Mouse (Mus musculus): ENCODE data around the gene Gpc5. TPM values are rescaled to one million over a fixed set of nuclear protein-coding genes. Genes with fewer than 3 reads are reported as not detected.
A peak's percentile ranks its signal among the peaks of the same experiment; 100 is the strongest.

Gpc5 gene
- polyA plus RNA-seq, 1 experiment from 2014 or later, result 0.07 TPM

DNA sequence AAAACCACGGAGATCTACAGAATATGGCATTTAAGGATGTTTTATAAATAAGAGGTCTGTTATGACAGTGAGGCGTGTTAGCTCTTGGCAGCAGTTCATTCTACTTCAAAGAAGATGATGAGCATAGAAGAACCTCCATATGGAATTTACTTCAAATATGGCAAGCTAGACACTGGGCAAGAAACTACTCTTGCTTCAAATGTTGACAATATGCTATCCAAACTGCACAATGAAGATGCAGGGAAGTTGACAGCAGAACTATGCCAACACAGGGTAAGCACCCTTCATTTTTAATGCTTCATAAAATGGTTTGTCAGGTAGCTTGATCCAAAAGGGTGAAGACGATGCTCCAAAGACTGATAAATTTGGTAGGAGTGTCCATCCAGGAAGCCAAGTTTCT is 1446.2 kb downstream of the Gpc5 start:
- DNase-seq (ENCODE audit: low spot score) (no peak), ATAC-seq (ENCODE audit: low FRiP score, low TSS enrichment) (no peak)
- WGBS, result 69% methylated on average over 3 of the region's 3 CpGs
- Histone ChIP-seq H3K9me3 (ENCODE audit: control insufficient read depth, low read length) (no peaks in the 10 kb centered on the region), H3K4me1 (replicated peaks; ENCODE audit: control insufficient read depth, insufficient read depth) (no peaks in the 10 kb centered on the region), H3K4me2 (replicated peaks; ENCODE audit: low read depth) (no peak overlapping the region), H3K27ac (replicated peaks) (no peak overlapping the region), H3K4me3 (ENCODE audit: low read depth, low read length) (no peak overlapping the region), H3K9ac (ENCODE audit: low read length) (no peak overlapping the region), H3K27me3 (ENCODE audit: control insufficient read depth, insufficient read depth, low read length) (no peaks in the 10 kb centered on the region), H3K36me3 (ENCODE audit: control insufficient read depth, insufficient read depth, low read length) (no peaks in the 10 kb centered on the region)
- TF ChIP-seq EP300 (optimal IDR thresholded peaks at IDR 0.05) (no peak), CTCF (IDR thresholded peaks at IDR 0.05; ENCODE audit: low read depth) (no peak)

DNA sequence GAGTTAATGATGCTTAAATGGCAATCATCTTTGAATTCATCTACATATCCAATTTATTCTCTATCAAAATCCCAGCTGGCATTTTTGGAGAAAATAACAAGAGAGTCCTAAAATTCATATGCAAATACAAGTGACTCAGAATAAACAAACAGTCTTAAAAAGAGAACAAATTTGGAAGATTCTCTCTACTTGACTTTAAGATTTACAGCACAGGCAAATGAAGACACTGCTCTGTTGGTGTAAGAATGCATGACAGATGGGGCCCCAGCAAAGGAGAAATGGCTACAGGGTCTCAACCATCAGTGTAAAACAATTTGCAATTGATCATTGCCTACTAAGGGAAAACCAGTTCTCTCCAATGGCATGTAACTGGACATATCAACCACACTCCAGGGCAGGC is 1451.7 kb downstream of the Gpc5 start:
- no peak overlapping the region for H3K9ac ChIP-seq (ENCODE audit: low read length)
- no peaks in the 10 kb centered on the region for H3K36me3 ChIP-seq (ENCODE audit: control insufficient read depth, insufficient read depth, low read length)
- H3K4me3 ChIP-seq (ENCODE audit: low read depth, low read length), result no peak overlapping the region
- H3K4me2 ChIP-seq (replicated peaks; ENCODE audit: low read depth), result no peak overlapping the region
- no peaks in the 10 kb centered on the region for H3K27me3 ChIP-seq (ENCODE audit: control insufficient read depth, insufficient read depth, low read length)
- TF ChIP-seq CTCF (IDR thresholded peaks at IDR 0.05; ENCODE audit: low read depth), result no peak
- no peak for TF ChIP-seq EP300 (optimal IDR thresholded peaks at IDR 0.05)
- H3K4me1 ChIP-seq (replicated peaks; ENCODE audit: control insufficient read depth, insufficient read depth), result no peaks in the 10 kb centered on the region
- H3K27ac ChIP-seq (replicated peaks), result no peak overlapping the region
- H3K9me3 ChIP-seq (ENCODE audit: control insufficient read depth, low read length), result no peaks in the 10 kb centered on the region
- DNase-seq (ENCODE audit: low spot score), result no peak
- no peak for ATAC-seq (ENCODE audit: low FRiP score, low TSS enrichment)

DNA sequence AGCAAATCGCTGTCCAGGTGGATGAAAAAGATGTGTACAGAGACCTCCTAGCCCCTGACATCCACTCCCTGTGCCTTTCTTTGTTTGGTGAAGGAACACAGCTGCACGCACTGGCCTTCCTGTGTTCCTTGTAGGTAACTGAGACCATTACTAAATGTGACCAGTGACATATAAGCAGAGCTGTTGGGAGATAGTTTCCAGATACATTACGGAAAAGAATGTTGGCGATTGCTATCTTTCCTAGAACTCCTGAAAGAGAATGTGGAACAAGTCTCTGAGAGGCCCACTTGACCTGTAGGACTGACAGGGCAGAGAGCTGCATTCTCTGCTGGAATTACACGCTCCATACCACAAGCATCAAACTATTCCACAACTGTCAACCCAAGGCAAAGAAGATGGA is 1459.4 kb downstream of the Gpc5 start:
- no peak overlapping the region for H3K27ac ChIP-seq (replicated peaks)
- no peak overlapping the region for H3K4me2 ChIP-seq (replicated peaks; ENCODE audit: low read depth)
- 46% methylated on average over 5 of the region's 5 CpGs for WGBS
- DNase-seq (ENCODE audit: low spot score), result no peak
- H3K9me3 ChIP-seq (ENCODE audit: control insufficient read depth, low read length), result no peaks in the 10 kb centered on the region
- H3K4me1 ChIP-seq (replicated peaks; ENCODE audit: control insufficient read depth, insufficient read depth), result no peaks in the 10 kb centered on the region
- H3K9ac ChIP-seq (ENCODE audit: low read length), result no peak overlapping the region
- no peak overlapping the region for H3K4me3 ChIP-seq (ENCODE audit: low read depth, low read length)
- H3K27me3 ChIP-seq (ENCODE audit: control insufficient read depth, insufficient read depth, low read length), result no peaks in the 10 kb centered on the region
- no peaks in the 10 kb centered on the region for H3K36me3 ChIP-seq (ENCODE audit: control insufficient read depth, insufficient read depth, low read length)
- TF ChIP-seq EP300 (optimal IDR thresholded peaks at IDR 0.05) (no peak), CTCF (IDR thresholded peaks at IDR 0.05; ENCODE audit: low read depth) (no peak)
- ATAC-seq (ENCODE audit: low FRiP score, low TSS enrichment), result no peak

DNA sequence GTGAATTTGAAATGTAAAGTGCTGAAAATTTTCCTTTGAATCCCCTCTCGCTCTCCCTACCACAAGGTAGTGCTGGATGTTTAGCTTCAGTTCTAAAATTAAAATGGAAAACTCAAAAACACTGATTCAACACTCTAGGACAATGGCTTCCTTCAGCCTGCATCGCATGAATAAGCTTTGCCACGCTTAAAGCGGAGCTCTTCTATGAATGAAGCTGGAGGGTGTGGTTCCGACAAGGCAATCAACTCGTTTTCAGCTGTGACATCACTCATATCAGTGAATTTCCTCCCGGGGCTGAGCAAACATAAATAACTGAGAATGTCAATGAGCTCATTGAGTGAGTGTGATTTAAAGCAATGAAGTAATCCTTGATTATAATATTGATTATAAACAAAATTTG is 1461.3 kb downstream of the Gpc5 start:
- Histone ChIP-seq H3K9ac (ENCODE audit: low read length) (no peak overlapping the region), H3K36me3 (ENCODE audit: control insufficient read depth, insufficient read depth, low read length) (no peaks in the 10 kb centered on the region), H3K27ac (replicated peaks) (no peak overlapping the region), H3K9me3 (ENCODE audit: control insufficient read depth, low read length) (no peaks in the 10 kb centered on the region), H3K4me3 (ENCODE audit: low read depth, low read length) (no peak overlapping the region), H3K4me1 (replicated peaks; ENCODE audit: control insufficient read depth, insufficient read depth) (no peaks in the 10 kb centered on the region), H3K4me2 (replicated peaks; ENCODE audit: low read depth) (no peak overlapping the region), H3K27me3 (ENCODE audit: control insufficient read depth, insufficient read depth, low read length) (no peaks in the 10 kb centered on the region)
- DNase-seq (ENCODE audit: low spot score) (no peak), ATAC-seq (ENCODE audit: low FRiP score, low TSS enrichment) (no peak)
- TF ChIP-seq CTCF (IDR thresholded peaks at IDR 0.05; ENCODE audit: low read depth), result no peak
- no peak for TF ChIP-seq EP300 (optimal IDR thresholded peaks at IDR 0.05)
- WGBS, result 33% methylated on average over 7 of the region's 7 CpGs

DNA sequence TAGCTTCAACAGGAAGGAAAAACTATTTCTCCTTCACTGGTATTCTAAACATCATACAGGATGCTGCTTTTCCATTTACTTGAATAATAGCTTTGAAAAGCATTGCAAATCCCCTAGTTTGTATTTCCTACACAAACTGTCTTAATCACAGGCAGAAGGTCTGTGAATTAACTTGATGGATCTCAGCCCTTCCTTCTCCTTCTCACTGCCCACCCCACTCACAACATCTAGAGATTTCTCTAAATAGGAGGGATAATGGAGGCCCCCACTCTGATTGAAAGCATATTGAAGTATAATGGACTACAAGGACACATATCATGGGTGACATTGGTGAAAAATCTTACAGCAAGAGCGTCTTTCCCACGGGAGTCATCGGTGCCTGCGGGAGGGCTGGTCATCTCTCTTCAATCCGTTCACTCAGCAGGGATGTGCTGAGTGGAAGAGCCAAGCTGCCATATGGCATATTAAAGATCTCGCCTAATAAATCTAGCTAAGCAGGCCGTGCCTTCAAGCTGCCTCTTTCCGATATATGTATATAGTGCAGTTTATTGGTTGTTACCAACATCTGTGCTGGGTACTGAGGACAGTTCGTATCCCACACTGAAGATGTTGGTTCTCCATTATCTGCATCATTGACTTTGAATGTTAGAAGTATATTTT is 1466.3 kb downstream of the Gpc5 start:
- WGBS, result 54% methylated on average over 9 of the region's 9 CpGs
- TF ChIP-seq EP300 (optimal IDR thresholded peaks at IDR 0.05), result no peak
- no peak for TF ChIP-seq CTCF (IDR thresholded peaks at IDR 0.05; ENCODE audit: low read depth)
- ATAC-seq (ENCODE audit: low FRiP score, low TSS enrichment), result no peak
- Histone ChIP-seq H3K4me2 (replicated peaks; ENCODE audit: low read depth) (no peak overlapping the region), H3K27ac (replicated peaks) (no peak overlapping the region), H3K4me1 (replicated peaks; ENCODE audit: control insufficient read depth, insufficient read depth) (no peaks in the 10 kb centered on the region), H3K36me3 (ENCODE audit: control insufficient read depth, insufficient read depth, low read length) (no peaks in the 10 kb centered on the region), H3K9me3 (ENCODE audit: control insufficient read depth, low read length) (no peaks in the 10 kb centered on the region), H3K27me3 (ENCODE audit: control insufficient read depth, insufficient read depth, low read length) (no peaks in the 10 kb centered on the region), H3K4me3 (ENCODE audit: low read depth, low read length) (no peak overlapping the region), H3K9ac (ENCODE audit: low read length) (no peak overlapping the region)
- no peak for DNase-seq (ENCODE audit: low spot score)

DNA sequence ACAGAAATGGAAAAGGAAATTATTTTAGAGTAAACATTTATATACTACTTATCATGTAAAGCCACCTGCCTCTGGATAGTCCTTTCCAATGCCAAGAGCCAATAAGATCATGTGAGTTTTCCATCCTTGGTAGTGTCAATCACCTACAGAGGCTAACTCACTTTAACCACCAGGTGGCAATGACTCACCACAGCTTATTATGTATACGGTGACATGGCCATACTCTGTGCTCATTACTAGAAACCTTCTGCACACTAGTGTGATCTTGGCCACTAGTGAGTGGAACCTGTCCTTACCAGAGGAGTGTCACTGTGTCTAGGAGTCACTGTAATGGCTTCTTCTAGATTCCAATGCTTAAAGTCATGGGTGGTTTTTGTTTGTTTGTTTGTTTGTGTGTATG is 1468.0 kb downstream of the Gpc5 start:
- Histone ChIP-seq H3K4me2 (replicated peaks; ENCODE audit: low read depth) (no peak overlapping the region), H3K9me3 (ENCODE audit: control insufficient read depth, low read length) (no peaks in the 10 kb centered on the region), H3K36me3 (ENCODE audit: control insufficient read depth, insufficient read depth, low read length) (no peaks in the 10 kb centered on the region), H3K4me3 (ENCODE audit: low read depth, low read length) (no peak overlapping the region), H3K27me3 (ENCODE audit: control insufficient read depth, insufficient read depth, low read length) (no peaks in the 10 kb centered on the region), H3K9ac (ENCODE audit: low read length) (no peak overlapping the region), H3K4me1 (replicated peaks; ENCODE audit: control insufficient read depth, insufficient read depth) (no peaks in the 10 kb centered on the region), H3K27ac (replicated peaks) (no peak overlapping the region)
- WGBS, result 20% methylated on average over 1 of the region's 1 CpGs
- peak; percentile 57; the same call in 1 of the 2 replicates for ATAC-seq (ENCODE audit: low FRiP score, low TSS enrichment)
- TF ChIP-seq CTCF (IDR thresholded peaks at IDR 0.05; ENCODE audit: low read depth) (peak; percentile 79), EP300 (optimal IDR thresholded peaks at IDR 0.05) (no peak)
- DNase-seq (ENCODE audit: low spot score), result no peak

MicroRNAs encoded within 50 kb of the gene (microRNA counts, 519-probe panel; counts per million panel counts)
- not detected for microRNA mmu-miR-18a
- 6,517 counts per million, percentile 83 among the panel's probes with 10 or more counts for microRNA mmu-miR-19a
- 6,527 counts per million, percentile 84 among the panel's probes with 10 or more counts for microRNA mmu-miR-19b
- microRNA mmu-miR-20a+mmu-miR-20b, result 7,298 counts per million, percentile 93 among the panel's probes with 10 or more counts
- not detected for microRNA mmu-miR-92a

Small RNA genes lying within 50 kb of the gene (microRNA-seq; reads per million reads assigned to microRNA genes)
- 9,460 reads per million, percentile 93 among the genes with 10 or more reads in this experiment for gene Mir17
- gene Mir18, result 2,430 reads per million, percentile 82 among the genes with 10 or more reads in this experiment
- 28.3 reads per million, percentile 30 among the genes with 10 or more reads in this experiment for gene Mir19a
- gene Mir19b-1, result 8.4 reads per million, percentile 14 among the genes with 10 or more reads in this experiment
- 4,323 reads per million, percentile 88 among the genes with 10 or more reads in this experiment for gene Mir20a
- 1,270 reads per million, percentile 74 among the genes with 10 or more reads in this experiment for gene Mir92-1
